Mouse (Mus musculus) right cerebral cortex, postnatal 36 days (tissue): Measurements from ENCODE around the gene Tbl3.
A peak's percentile ranks its signal among the peaks of the same experiment; 100 is the strongest.
"Not testable (repeated sequence)": the region's sequence is repeated elsewhere in the genome, so short reads cannot be mapped to it uniquely, and the experiment has no call there.

Experiments
- DNase-seq, 2 experiments: peaks; one replicate each; pipeline ENCODE4 v3.0.0; 2022; ENCODE audit warnings: low spot score in 2 of 2, mixed read lengths in 1 of 2

Tbl3 gene

DNA sequence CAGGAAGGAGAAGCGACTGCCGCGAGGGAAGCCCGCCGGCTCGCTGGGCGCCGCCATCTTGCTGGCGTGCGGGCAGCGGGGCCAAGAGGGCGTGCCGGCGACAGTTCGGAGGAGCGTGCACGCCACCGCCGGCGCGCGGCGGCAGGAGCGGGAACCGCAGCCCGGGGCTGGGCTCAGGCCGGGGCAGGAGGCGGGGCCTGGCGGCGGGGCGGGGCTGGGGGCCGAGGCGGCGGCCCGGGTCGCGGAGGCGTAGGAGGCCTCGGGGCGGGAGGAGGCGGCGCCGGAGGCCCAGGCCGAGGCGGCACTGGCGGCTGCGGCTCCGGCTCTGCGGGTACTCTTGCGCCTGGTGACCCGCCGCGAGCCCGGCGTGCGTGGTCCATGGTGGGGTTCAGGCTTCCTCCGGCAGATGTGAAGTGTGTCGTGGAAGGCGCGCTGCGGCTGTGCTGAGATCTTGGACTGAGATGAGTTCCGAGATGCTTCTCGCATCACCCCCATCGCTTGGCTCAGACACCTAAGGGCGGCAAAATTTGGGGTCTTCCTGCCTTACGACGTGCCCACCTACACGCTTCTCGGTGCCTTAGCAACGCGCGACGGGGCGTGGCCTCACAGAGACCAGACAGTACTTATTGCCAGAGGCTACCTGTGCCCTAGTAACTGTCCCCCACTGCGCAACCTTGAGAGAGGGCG is 11.3 kb downstream of the Tbl3 start, which contains the start of the genes Gfer and Noxo1:
Gene Gfer (minus strand): TSS at position 146 of the 687 bp plus-strand sequence.
Gene Noxo1 (plus strand): TSS at position 224 of the 687 bp plus-strand sequence.
- peak; percentile 73 for DNase-seq

DNA sequence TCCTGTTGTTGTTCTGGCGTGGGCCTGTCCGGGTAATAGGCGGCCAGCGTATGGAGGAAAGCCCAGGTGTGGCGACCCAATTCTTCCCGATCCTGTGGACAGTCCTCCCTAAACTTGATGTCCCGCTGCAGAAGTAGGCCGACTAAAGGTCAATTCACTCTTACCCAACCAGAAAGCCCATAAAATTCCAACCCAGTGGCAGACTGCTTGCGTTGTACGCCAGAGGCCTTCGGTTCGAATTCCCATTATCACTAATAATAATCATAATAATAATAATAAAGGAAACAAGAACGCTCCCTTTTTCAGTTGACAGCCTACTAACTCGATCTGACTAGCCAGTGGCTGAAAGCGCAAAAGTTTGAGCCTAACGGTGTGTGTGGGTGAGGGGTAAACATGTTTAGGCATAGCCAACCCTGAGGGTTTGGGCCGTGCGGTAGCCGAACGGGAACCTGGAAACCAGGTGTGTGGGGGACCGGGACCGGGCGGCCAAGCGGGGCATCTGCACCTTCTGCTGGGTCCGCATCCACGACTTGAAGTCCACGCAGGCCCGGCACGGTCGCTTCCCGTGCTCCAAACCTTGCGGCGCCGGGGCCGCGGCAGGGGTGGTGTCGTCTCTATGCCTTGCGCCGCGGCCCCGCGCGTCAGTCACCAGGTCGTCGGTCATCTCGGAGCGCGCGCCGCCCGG is 12.0 kb downstream of the Tbl3 start:
- no peak for DNase-seq

DNA sequence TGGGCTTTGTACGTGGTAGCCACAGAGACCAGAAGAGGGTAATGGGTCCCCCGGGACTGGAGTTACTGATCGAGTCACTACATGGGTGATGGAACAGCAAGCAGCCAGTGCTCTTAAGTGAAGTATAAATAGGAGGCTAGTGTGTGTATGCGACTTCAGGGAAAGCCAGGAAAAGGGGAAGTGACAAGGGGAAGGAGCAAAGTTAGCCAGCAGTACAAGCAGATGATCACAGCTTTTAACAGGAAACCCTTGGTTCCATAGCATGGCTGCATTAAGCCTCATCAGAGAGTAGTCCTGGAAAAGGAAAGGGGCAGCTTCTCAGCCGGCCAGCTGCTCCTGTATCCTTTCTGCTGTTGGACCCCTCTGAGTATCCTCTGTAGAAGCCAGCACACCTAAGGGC is 15.1 kb downstream of the Tbl3 start:
- DNase-seq: no peak

DNA sequence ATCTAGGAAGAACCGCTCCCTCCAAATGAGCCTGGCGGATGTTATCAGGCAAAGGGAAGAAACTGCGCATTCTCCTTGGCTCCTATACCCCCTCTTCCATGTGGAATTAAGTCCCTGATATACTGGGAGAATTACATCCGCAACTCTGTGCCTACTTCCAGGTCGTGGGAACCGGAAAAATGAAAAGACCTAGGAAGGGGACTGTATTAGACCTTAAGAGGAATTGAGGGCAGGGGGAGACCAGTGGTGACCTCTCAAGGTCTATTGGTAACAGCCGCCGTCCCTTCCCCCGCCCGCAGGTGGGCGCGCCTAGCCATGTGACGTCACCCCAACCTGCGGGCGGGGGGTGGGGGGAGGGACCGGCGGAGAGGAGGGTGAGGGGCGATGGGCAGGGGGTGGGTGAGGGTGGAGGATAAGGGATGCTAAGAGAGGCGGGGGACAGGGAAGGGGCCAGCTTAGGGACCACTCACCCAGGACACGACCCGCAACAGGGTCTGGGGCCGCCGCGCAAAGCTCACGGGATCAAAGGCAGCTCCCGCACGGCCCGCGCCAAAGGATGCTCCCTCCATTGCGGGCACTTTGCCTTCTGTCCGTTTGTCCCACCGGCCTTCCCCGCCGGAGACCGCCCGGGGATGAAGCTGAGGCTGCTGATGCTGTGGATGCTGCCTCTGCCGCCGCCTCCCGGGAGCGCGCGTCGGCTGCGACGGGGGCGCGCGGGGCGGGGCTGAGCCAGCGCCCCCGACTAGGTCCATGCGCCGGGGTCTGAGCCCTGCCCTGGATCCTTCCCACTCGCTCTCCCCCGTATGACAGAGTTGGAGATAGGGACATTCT is 18.0 kb downstream of the Tbl3 start, which contains the start of gene Syngr3:
Gene Syngr3 (minus strand): TSS at position 705 of the 831 bp plus-strand sequence.
- DNase-seq: no peak

DNA sequence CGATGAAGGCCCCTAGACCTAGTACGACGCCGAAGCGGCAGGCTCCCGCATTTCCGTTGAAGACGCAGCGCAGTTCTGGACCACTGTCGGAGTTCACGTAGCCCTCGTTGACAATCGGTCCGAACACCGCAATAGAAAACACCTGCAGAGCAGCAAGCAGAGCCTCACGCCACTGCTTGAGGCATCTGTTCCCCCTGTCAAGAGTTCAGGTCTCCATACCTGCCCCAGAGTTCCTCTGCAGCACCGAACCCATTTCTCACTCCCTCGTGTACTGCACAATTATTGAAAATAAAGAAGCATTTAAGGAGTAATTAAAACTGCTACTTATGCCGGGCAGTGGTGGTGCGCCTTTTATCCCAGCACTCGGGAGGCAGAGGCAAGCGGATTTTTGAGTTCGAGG is 19.9 kb downstream of the Tbl3 start:
- no peak for DNase-seq

DNA sequence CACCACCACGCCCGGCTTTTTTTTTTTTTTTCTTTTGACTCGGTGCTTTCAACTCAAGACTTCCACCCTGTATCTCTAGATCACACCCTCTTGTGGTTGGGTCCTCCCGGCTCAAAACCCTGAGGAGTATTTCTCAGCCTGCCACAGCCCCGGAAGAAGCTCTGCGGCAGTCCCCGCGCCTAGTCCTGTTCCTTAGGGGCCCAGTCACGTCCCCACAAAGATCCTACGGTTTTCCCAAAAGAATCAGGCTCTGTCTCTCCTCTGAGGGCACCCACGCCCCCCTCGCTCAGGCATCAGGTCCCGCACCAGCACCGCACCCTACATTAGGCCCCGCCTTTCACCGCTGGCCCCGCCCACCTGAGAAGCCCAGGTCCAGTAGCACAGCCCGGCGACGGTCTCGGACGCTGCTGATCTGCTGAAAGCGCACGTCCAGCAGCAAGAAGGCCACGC is 20.3 kb downstream of the Tbl3 start:
- no peak for DNase-seq

DNA sequence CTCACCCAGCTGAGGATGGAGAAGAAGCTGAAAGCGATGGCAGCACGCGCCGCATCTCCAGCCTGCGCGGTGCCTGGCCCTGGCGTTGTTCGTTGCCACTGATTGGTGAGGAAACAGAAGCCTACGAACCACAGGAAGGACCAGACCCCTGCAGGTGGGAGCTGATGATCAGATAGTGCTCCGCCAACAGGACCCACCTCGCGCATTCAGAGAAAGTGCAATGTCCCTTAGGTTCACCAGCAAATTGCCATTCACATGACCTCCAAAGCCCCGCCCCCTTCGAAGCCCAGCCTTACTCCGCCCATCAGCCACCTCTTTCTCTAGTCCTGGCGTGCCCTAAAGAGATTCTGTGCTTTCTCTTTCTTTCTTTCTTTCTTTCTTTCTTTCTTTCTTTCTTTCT is 20.9 kb downstream of the Tbl3 start:
- no peak for DNase-seq

DNA sequence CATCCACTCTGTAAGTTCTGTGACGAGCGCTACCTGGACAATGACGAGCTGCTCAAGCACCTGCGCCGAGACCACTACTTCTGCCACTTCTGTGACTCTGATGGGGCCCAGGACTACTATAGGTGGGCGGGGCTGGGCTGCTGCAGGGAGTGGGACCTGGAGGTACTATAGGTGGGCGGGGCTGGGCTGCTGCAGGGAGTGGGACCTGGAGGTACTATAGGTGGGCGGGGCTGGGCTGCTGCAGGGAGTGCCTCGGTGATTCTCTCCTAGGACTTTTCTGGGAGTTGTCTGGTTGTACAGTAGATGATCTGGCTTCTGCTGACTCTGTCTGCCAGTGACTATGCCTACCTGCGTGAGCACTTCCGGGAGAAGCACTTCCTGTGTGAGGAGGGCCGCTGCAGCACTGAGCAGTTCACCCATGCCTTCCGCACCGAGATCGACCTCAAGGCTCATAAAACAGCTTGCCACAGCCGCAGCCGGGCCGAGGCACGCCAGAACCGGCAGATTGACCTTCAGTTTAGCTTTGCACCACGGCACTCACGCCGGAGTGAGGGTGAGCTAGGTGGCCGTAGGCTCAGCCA is 29.9 kb downstream of the Tbl3 start:
- no peak for DNase-seq

DNA sequence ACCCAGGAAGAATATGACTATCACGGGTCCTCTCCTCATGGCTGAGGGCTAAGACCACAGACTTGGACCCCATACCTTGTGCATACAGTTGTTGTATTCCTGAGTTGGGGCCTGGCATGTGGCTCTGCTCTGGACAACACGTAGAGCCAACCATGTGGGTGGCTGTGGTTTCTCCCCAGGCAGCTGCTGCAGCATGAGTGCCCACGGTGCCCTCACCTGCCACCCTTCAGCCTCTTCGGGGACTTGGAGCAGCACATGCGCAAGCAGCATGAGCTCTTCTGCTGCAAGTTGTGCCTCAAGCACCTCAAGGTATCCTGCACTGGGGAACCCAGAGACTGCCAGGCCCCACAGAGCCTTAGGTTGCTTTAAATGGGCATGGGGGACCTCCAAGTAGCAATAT is 30.6 kb downstream of the Tbl3 start:
- DNase-seq: no peak

DNA sequence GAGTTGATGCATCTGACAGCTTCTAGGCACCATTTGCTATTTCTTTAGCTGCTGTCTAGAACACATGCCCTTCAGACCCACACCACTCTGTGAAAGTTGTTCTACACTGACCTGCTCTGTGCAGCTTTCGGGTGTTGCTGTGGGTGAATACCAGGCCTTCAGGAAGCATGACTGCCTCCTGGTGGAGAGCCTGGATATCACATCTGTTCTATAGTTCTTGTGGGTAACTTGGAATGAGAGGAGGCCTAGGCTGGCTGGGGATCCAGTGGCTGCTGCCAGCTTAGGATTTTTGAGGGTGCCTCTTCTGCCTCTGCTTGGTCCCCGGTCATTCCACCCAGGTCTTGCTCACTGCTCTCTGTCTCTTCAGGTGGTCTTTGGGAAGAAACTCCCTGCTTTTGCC is 31.3 kb downstream of the Tbl3 start:
- no peak for DNase-seq

DNA sequence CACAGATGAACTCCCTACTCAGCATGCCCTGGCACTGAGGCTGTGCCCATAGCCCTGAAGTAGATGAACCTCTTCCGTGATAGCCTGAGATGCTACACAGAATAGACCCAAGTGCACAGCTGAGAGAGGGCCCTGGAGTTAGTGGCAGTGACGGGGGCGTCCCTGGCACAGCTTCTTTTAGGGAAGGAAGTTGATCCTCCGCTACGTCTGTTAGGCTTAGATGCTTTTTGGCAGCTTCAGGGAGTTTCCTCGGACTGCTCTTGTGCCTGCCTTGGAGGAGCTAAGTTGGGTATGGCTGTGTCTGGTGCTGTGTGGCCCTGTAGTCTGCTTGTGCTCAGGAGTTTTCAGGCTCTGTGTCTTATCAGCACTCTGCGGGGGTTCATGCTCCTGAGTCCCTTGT is 33.2 kb downstream of the Tbl3 start:
- DNase-seq: peak; percentile 48 to 67

DNA sequence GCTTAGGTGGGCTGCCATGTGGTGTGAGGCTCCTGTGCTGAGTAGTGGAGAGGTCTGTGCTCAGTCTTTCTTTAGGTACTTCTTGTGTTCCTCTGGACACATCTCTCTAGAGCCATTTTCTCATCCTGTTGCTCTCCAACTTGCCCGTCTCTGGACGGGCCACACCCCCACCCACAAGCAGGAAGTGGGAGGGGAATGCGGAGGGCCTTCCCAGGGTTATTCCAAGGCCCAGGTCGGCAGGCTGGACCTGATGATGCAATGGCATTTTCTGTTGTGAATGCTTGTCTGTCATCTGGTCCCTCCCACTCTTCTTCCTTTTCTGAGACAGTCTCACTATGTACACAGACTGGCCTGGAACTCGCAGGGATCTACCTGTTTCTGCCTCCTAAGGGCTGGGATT is 35.3 kb downstream of the Tbl3 start:
- no peak for DNase-seq

DNA sequence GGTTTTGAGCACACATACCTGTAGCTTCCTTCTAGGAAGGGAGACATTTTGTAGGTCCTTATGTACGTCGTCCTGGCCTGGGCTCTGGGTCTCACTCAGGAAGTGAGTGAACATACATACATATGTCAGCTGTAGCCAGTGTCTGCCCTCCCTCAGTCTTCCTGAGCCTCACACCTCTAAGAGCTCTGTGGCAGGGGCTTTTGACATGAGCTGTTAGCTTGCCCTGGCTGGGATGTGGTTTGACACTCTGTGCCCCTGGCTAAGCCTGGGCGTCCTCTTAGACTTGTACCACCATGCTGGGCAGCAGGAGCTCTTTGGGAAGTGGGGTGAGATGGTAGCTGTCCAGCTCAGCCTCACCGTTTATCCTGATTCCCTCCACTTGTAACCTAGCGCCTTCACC is 36.1 kb downstream of the Tbl3 start:
- DNase-seq: no peak

DNA sequence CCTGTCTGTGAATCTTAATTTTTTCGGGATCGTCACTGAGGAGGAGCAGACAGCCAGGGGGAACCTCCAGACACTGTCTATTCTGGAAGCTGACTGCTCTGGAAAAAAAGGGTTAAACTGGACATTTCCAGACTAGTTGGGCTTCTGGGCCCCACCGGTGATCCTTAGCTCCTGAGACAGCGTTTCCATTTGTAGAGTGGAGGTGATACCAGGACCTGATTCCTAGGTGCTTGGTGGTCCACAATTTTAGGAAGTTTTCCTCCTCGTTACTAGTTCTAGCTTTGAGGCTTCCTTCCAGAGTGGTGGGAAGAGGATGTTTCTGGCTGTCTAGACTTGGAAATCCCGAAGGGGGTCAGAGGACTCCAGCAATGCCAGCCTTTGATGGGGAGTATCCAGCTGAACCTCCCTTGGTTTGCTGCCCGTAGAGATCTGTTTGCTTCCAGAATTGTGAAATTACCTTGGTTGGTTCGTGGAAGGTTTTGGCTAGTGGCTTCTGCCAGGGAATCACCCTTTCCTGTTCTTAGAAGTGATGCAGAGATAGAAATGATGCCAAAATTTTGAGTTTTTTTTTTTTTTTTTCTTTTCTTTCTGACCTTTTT is 37.1 kb downstream of the Tbl3 start:
- no peak for DNase-seq

DNA sequence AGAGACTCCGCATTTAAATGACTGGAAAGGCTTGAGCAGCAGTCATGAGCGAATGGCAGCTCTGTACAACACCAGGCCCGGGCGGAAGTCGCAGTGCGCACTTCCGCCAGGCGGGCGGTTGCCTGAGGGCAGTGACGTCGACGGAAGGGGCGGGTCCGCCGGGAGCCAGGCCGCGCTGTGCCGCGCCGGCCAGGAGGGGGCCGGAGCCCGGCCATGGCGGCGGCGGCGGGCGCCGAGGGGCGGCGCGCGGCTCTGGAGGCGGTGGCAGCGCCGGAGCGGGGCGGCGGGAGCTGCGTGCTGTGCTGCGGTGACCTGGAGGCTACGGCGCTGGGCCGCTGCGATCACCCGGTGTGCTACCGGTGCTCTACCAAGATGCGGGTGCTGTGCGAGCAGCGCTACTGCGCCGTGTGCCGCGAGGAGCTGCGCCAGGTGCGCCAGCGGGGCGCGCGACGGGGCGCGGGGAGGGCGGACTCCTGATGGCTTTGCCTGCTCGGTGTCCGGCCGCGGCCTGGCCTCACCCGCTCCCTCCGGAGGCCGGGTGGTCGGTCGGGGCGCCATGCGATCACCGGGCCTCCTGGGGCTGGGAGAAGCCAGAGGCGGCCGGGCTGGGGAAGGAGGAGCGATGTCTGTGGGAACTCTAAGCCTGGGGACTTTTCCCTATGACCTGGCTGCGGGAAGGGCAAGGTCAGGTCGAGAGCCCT is 37.8 kb downstream of the Tbl3 start, which contains the start of gene Zfp598:
Gene Zfp598 (plus strand): TSS at position 143 of the 701 bp plus-strand sequence.
- DNase-seq: peak; percentile 90 to 93

DNA sequence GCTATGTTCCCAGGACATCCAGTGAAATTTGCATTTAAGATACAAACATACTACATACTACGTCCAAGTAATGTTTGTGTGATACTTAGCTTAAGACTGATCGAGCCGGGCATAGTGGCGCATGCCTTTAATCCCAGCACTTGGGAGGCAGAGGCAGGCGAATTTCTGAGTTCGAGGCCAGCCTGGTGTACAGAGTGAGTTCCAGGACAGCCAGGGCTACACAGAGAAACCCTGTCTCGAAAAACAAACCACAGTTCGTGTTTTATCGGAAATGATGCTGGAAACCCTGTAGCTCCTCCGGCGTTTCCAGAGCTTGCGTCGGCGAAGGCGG is 38.3 kb downstream of the Tbl3 start:
- not testable (repeated sequence) for DNase-seq

DNA sequence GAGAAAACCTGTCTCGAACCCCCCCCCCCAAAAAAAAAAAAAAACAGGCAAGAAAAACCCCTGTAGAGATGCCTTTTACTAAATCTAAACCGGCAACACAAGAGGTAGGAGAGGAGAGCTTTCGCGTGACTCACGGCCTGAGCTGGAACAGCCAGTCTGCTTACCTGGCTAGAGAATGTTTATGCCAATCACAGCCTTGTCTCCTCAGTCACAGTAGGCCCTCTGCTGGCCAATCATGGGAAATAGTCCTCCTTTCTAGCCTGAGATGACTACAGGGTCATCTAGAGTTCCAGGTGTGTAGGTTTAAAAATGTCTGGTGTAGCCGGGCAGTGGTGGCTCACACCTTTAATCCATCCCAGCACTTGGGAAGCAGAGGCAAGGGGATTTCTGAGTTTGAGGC is 40.0 kb downstream of the Tbl3 start:
- no peak for DNase-seq

DNA sequence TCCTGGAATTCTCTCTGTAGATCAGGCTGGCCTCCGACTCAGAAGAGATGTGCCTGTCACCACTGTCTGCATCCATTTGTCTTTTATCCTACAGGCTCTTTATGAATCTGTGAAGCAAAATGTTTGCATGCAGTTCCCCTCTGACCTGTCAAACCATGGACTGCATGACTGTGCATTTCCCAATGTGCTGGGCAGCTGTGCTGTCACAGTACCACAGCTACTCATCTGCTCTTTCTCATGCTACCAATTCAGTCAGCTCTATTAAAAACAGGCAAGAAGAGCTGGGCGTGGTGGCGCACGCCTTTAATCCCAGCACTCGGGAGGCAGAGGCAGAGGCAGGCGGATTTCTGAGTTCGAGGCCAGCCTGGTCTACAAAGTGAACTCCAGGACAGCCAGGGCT is 40.4 kb downstream of the Tbl3 start:
- DNase-seq: not testable (repeated sequence)

DNA sequence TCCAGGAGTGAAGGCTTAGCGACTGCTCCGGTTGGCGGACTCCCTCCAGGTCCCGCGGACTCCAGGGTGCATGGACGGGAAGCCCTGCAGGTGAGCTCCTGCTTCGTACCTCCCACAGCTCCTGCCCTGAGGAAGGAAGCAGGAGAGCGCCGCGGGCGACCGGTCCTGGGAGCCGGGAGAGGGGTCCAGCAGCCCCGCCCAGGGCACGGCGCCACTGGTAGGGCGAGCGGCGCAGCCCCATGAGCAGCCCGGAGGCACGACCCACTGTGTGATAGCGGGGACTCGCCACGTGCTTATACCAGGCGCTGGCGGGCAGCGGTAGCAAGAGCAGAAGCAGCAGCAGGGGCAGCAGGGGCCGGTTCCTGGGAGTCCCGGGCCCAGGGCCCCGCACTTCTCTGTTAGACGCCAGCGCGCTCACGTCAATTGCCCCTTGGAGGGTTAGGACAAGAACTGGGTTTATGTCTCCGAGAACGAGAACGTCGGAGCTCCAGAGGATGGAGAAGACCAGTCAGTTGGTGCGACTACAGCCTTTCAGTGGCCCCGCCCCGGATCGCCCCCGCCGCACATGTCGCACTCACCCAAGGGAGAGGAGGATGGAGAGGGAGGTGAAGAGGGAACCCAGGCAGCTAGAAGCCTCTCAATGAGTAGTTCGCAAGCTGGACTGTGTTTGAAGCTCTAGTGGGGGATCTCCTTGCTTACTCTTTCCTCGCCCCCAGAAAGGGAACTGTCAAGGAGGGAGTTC is 49.3 kb downstream of the Tbl3 start, which contains the start of gene Npw:
Gene Npw (minus strand): TSS at position 441 of the 742 bp plus-strand sequence.
- no peak for DNase-seq

DNA sequence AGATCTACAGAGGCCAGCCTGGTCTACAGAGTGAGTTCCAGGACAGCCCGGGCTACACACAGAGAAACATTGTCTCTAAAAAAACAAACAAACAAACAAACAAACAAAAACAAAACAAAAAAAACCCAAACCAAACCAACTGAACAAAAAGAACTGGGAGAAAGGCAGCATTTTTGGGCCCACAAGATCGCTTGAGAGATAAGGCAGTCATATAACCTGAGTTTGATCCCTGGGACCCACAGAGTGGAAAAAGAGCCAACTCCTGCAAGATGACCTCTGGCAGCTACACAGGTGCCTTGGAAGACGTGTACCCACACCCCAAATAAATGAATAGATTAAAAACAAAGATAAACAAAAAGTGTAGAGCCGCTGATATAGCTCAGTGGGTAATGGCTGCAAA is 52.5 kb downstream of the Tbl3 start:
- DNase-seq: no peak
